Mouse (Mus musculus): ENCODE results near the gene Hsd17b14. TPM values are rescaled to one million over a fixed set of nuclear protein-coding genes. Genes with fewer than 3 reads are reported as not detected.

Gene Hsd17b14
- polyA plus RNA-seq, 1 experiment: 6.8 TPM

DNA sequence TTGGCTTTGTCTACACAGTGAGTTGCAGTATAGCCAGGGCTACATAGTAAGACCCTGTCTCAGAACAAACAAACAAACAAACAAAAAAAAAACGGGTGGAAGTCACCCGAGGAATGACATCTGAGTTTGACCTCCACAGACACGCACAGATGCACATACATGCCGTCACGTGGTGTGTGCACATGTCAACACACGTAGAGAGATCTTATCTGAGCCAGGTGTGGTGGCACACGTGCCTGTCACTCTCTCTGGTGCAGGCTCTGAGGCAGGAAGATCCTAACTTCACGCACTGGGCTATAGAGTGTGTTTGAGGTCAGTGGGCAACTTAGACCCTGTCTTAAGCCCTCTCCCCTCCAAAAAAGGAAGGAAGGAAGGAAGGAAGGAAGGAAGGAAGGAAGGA lies 19.3 kb downstream of the Hsd17b14 start:
- Histone ChIP-seq H3K4me1 (peaks cover 56% of the 10 kb centered on the region), H3K4me3 (replicated peaks) (no peak overlapping the region), H3K36me3 (replicated peaks; ENCODE audit: low read length) (peaks cover 60% of the 10 kb centered on the region), H3K27me3 (replicated peaks) (no peaks in the 10 kb centered on the region), H3K9me3 (no peaks in the 10 kb centered on the region)
- TF ChIP-seq GATA1 (IDR thresholded peaks at IDR 0.05; ENCODE audit: borderline replicate concordance, low read length): no peak
- TF ChIP-seq FLI1 (IDR thresholded peaks at IDR 0.05; ENCODE audit: low read length): no peak

DNA sequence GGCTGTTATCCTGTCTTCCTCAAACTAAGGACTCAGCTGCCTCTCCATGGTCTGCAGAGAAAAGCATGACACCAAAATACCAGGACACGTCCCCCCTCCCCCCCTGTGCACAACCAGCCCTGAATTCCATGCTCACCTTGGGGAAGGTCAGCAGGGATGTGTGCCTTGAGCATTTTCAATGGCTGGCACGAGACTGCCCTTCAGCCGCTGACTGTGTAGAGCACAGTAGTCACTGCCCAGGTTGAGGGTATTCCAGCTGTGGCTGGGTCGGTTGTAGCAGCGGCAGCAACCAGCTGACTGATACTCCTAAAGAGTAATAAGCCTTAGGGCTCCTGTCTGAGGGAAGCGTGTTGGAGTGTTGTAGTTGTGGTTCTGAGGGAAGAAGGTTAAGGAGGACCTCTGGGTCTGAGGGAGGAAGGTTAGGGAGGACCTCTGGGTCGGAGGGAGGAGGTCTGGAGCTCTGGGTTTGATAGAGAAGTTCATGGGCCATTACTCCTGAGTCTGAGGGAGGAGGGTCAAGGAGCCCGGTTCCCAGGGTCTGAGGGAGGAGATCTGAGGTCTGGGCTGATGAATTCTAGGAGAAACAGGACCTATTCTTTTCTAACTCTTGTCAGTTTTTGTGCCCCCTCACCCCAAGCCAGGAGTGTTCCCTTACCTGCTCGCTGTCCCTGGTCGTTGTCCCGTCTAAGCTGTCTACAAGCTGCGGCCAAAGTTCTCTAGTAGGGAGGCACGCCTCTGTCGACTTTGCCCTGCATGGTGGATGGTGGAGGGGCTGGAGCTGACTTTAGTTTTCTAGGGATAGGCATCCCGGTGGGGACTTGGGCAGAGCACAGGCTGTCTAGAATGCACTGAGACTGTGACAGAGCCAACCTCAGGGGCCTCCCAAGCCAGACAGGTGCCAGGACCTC lies 20.0 kb downstream of the Hsd17b14 start:
- Histone ChIP-seq H3K4me1 (peaks cover 49% of the 10 kb centered on the region), H3K27me3 (replicated peaks) (no peaks in the 10 kb centered on the region), H3K4me3 (replicated peaks) (no peak overlapping the region), H3K36me3 (replicated peaks; ENCODE audit: low read length) (peaks cover 64% of the 10 kb centered on the region), H3K9me3 (no peaks in the 10 kb centered on the region)
- TF ChIP-seq GATA1 (IDR thresholded peaks at IDR 0.05; ENCODE audit: borderline replicate concordance, low read length) (no peak), FLI1 (IDR thresholded peaks at IDR 0.05; ENCODE audit: low read length) (no peak)

DNA sequence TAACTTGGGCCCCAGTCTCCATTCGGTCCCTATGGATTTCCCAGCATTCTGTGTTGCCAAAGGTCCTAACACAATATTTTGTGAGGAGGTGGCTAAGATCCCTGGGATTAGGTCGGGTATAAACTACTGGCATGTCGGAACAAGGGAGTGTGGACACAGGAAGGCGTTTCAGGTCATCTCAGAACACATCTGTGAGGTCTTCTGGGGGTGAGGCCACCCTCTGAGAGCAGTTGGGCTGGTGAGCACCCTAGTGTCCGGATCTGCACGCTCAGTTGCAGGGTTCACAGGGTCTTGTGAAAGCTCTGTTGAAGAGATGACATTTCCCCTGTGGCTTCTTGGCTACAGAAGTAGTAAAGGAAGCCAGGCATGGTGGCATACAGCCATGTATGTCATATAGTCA lies 31.2 kb downstream of the Hsd17b14 start:
- no peaks in the 10 kb centered on the region for H3K27me3 ChIP-seq (replicated peaks)
- no peak for TF ChIP-seq FLI1 (IDR thresholded peaks at IDR 0.05; ENCODE audit: low read length)
- H3K4me3 ChIP-seq (replicated peaks): no peak overlapping the region
- peaks cover 91% of the 10 kb centered on the region for H3K36me3 ChIP-seq (replicated peaks; ENCODE audit: low read length)
- H3K9me3 ChIP-seq: no peaks in the 10 kb centered on the region; the same call in 1 of the 2 replicates
- peaks cover 11% of the 10 kb centered on the region for H3K4me1 ChIP-seq

DNA sequence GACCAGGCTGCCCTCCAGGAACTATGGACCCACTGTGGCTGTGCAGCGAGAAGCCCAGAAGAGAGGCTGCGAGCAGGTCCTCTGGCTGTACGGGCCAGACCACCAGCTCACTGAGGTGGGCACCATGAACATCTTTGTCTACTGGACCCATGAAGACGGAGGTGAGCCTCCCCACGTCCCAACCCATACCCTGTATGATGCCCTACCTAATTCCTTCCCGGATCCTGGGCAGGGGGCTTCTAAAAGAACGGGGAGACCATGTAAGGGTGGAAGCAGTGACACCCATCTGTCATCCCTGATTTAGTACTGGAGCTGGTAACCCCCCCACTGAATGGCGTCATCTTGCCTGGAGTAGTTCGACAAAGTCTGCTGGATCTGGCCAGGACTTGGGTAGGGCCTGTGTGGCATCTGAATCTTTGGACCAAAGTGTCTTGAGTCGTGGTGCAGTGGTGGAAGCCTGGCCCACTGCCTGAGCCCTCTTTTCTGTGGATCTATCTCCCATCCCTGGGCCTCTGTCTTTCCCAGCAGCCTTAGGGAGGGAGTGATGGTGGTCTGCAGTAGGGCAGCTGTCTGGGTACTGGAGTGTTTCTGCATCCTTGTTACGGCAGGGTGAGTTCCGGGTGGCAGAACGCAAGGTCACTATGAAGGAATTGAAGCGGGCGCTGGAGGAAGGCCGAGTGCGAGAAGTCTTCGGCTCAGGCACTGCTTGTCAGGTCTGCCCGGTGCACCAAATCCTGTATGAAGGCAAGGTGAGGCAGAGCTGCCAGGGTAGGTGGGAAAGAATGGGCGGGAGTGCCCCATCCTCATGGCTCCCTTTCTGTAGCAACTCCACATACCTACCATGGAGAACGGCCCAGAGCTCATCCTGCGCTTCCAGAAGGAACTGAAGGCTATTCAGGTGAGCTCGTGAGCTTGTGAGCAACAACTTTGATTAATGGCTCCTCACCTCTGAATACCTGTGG lies 33.2 kb downstream of the Hsd17b14 start:
- Histone ChIP-seq H3K4me3 (replicated peaks) (no peak overlapping the region), H3K9me3 (no peaks in the 10 kb centered on the region; the same call in 1 of the 2 replicates), H3K27me3 (replicated peaks) (no peaks in the 10 kb centered on the region), H3K4me1 (peaks cover 18% of the 10 kb centered on the region), H3K36me3 (replicated peaks; ENCODE audit: low read length) (peaks cover 76% of the 10 kb centered on the region)
- TF ChIP-seq FLI1 (IDR thresholded peaks at IDR 0.05; ENCODE audit: low read length): no peak
- no peak for TF ChIP-seq GATA1 (IDR thresholded peaks at IDR 0.05; ENCODE audit: borderline replicate concordance, low read length)

DNA sequence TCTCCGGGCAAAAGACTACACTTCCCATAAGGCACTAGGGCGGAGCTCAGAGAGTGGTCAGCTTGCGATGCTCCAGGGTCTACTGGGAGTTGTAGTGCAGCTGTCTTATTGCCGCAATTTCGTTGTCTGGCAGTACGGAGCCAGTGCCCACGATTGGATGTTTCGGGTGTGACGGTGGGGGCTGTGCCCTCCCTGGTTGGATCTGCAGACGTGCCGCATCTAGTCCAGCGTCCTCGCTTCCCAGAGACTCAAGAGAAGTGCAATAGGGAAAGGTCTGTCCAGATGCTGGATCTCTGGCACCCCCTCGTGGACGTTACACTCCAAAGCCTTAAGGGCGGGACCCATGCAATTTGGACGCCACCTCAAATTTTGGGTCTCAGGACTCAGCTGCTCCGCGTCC lies 34.5 kb downstream of the Hsd17b14 start:
- Histone ChIP-seq H3K9me3 (no peaks in the 10 kb centered on the region; the same call in 1 of the 2 replicates), H3K27me3 (replicated peaks) (no peaks in the 10 kb centered on the region), H3K4me3 (replicated peaks) (peak overlapping the region; percentile 90), H3K36me3 (replicated peaks; ENCODE audit: low read length) (peaks cover 68% of the 10 kb centered on the region), H3K4me1 (peaks cover 22% of the 10 kb centered on the region)
- TF ChIP-seq GATA1 (IDR thresholded peaks at IDR 0.05; ENCODE audit: borderline replicate concordance, low read length): no peak
- no peak for TF ChIP-seq FLI1 (IDR thresholded peaks at IDR 0.05; ENCODE audit: low read length)

DNA sequence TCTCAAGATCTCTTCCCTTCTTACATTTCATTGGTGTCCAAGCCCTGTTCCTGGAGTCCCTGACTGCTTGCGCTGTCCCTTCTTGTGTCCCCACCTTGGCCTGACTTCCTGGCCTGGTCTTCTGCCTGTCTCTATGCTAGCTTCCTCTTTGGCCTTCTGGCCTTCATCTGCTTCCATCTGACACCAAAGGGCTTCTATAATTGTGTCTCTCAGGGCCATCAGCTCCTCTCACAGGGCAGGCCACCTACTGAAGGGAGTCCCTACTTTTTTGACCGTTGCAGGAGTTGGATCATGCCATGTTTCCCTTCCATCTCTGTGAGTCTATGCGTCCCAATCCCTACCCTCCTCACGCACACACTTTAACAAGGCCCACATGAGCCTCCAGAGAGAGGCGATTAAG lies 35.2 kb downstream of the Hsd17b14 start:
- peaks cover 60% of the 10 kb centered on the region for H3K36me3 ChIP-seq (replicated peaks; ENCODE audit: low read length)
- H3K4me1 ChIP-seq: peaks cover 24% of the 10 kb centered on the region
- no peaks in the 10 kb centered on the region; the same call in 1 of the 2 replicates for H3K9me3 ChIP-seq
- TF ChIP-seq FLI1 (IDR thresholded peaks at IDR 0.05; ENCODE audit: low read length) (no peak), GATA1 (IDR thresholded peaks at IDR 0.05; ENCODE audit: borderline replicate concordance, low read length) (no peak)
- H3K4me3 ChIP-seq (replicated peaks): no peak overlapping the region
- H3K27me3 ChIP-seq (replicated peaks): no peaks in the 10 kb centered on the region

DNA sequence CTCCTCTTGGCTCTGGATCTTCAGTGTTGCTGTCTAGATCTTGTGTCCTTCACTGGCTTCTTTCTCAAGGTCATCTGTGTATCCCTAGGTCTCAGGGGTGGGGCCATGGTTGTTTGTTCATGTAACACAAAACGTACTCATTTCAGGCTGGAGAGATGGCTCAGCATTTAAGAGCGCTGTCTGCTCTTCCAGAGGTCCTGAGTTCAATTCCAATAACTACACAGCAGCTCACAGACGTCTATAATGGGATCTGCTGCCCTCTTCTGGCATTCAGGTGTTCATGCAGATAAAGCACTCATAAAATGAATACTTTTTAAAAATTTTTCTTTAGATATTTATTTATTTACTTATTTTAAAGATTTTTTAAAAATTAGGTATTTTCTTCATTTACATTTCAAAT lies 36.2 kb downstream of the Hsd17b14 start:
- Histone ChIP-seq H3K4me1 (peaks cover 31% of the 10 kb centered on the region), H3K27me3 (replicated peaks) (peaks cover 9% of the 10 kb centered on the region), H3K9me3 (no peaks in the 10 kb centered on the region; the same call in 1 of the 2 replicates), H3K4me3 (replicated peaks) (no peak overlapping the region), H3K36me3 (replicated peaks; ENCODE audit: low read length) (peaks cover 51% of the 10 kb centered on the region)
- TF ChIP-seq GATA1 (IDR thresholded peaks at IDR 0.05; ENCODE audit: borderline replicate concordance, low read length) (no peak), FLI1 (IDR thresholded peaks at IDR 0.05; ENCODE audit: low read length) (no peak)

DNA sequence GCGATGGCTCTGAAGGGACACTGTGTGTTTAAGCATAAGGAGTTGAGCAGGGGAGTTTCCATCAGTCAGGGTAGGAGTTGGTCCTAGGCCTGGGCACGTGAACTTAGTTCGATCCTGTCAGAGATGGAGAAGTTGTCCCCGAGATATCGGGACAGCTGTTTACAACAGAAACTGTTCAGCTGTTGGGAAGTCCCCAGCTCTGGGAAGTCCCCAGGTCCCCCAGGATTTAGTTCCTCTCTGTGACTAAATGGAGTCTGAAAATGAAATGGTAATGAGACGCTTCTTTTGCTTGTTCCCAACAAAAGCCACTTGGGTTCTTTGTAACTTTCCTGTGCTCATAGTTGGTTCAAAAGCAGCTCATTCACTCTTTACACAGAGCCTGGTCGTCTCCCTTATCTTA lies 37.2 kb downstream of the Hsd17b14 start:
- Histone ChIP-seq H3K4me3 (replicated peaks) (no peak overlapping the region), H3K4me1 (peaks cover 41% of the 10 kb centered on the region), H3K27me3 (replicated peaks) (peaks cover 15% of the 10 kb centered on the region), H3K9me3 (no peaks in the 10 kb centered on the region), H3K36me3 (replicated peaks; ENCODE audit: low read length) (peaks cover 41% of the 10 kb centered on the region)
- TF ChIP-seq GATA1 (IDR thresholded peaks at IDR 0.05; ENCODE audit: borderline replicate concordance, low read length) (no peak), FLI1 (IDR thresholded peaks at IDR 0.05; ENCODE audit: low read length) (no peak)

DNA sequence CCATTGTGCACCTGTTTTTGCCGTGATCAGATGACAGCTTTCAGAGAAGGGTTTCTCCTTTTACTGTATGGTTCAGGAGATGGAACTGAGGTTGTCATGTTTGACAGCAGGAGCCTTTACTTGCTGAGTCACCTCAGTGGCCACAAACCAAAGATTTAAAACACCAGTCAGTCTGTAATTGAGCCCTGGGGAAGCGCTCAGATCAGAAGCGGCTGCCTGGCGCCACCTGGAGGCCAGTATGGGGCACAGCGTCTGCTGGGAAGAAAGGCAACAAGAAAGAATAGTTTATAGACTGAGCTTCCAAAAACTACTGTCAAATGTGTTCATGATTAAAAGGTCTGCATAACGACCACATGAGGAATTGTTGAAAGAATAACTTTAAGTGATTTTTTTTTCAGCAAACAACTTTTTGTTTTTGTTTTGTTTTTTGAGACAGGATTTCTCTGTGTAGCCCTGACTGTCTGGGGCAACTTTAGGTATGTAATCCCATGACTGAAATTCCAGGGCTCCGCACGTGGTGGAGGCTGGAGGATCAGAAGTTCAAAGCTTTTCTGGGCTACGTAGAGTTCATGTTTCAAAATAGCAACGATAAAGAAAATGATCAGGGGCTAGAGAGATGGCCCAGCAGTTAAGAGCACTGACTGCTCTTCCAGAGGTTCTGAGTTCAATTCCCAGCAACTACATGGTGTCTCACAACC lies 38.6 kb downstream of the Hsd17b14 start:
- H3K27me3 ChIP-seq (replicated peaks): peaks cover 23% of the 10 kb centered on the region
- TF ChIP-seq FLI1 (IDR thresholded peaks at IDR 0.05; ENCODE audit: low read length) (no peak), GATA1 (IDR thresholded peaks at IDR 0.05; ENCODE audit: borderline replicate concordance, low read length) (no peak)

More for the DNA sequence above, 38.6 kb downstream of the Hsd17b14 start:
- peaks cover 27% of the 10 kb centered on the region for H3K36me3 ChIP-seq (replicated peaks; ENCODE audit: low read length)
- no peak overlapping the region for H3K4me3 ChIP-seq (replicated peaks)
- H3K9me3 ChIP-seq: no peaks in the 10 kb centered on the region
- H3K4me1 ChIP-seq: peaks cover 51% of the 10 kb centered on the region
